Mouse (Mus musculus) myocyte (in vitro differentiated cells): ENCODE results near the gene Aff3.

Experiments used
- POLR2A ChIP-seq: IDR thresholded peaks from one replicate; pipeline ENCODE4 v1.6.1; 2011; ENCODE audit warnings: low read depth, mild to moderate bottlenecking, control low read depth, moderate library complexity; ENCODE audit not compliant: insufficient read length
- TCF3 ChIP-seq: IDR thresholded peaks from one replicate; pipeline ENCODE4 v1.6.1; 2011; ENCODE audit warnings: low read depth, control low read depth; ENCODE audit not compliant: insufficient read length

DNA sequence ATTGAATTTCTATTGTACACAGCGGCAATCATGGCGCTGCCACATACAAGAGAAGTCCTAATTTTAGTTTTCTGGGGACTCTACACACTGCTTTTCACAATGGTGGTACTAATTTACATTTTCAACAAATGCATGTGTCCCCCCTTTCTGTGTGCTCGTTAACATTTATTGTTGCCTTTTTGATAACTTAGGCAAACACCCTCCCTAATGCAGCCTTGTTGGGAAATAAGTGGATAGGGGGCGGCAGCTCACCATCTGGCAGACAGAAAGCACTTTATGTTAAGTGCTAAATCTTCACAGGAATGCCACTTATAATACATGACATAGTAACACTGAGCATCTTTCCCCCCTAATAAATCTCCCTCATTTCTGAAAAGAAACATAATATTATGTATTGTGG, 282.1 kb downstream of the Aff3 start:
- TF ChIP-seq POLR2A: no peak
- no peak for TF ChIP-seq TCF3
